Mouse (Mus musculus) small intestine, adult 2 months (tissue): ENCODE results near the gene Fastkd5. TPM values are rescaled to one million over a fixed set of nuclear protein-coding genes. Genes with fewer than 3 reads are reported as not detected.

Experiments used
- H3K27ac ChIP-seq: fragments of 200-500 bp; 2 replicates; pipeline ENCODE4 v1.5.1; 2012; ENCODE audit warnings: low read depth, low read length, control low read depth, inconsistent platforms; ENCODE audit not compliant: insufficient read depth
- H3K27me3 ChIP-seq: fragments of 200-500 bp; 2 replicates; pipeline ENCODE4 v1.6.1; 2012; ENCODE audit warnings: mild to moderate bottlenecking, moderate library complexity, low read length, inconsistent platforms; ENCODE audit not compliant: control insufficient read depth, insufficient read depth
- H3K36me3 ChIP-seq: fragments of 200-500 bp; 2 replicates; pipeline ENCODE4 v1.6.1; 2012; ENCODE audit warnings: mild to moderate bottlenecking, low read length, control low read depth, inconsistent platforms; ENCODE audit not compliant: control insufficient read depth, insufficient read depth
- H3K4me1 ChIP-seq: fragments of 200-500 bp; 2 replicates; pipeline ENCODE4 v1.6.1; 2012; ENCODE audit warnings: low read length, inconsistent platforms, mixed read lengths; ENCODE audit not compliant: control insufficient read depth, insufficient read depth, insufficient read length
- H3K4me3 ChIP-seq: fragments of 200-500 bp; 2 replicates; pipeline ENCODE4 v1.5.1; 2012; ENCODE audit warnings: low read depth, mild to moderate bottlenecking, control low read depth, inconsistent platforms, low read length, moderate library complexity
- CTCF ChIP-seq: fragments of 200-500 bp; IDR thresholded peaks from 2 replicates; pipeline ENCODE4 v1.5.1; 2012; ENCODE audit warnings: low read depth, mild to moderate bottlenecking, control low read depth, inconsistent platforms, low read length, moderate library complexity, mixed read lengths; ENCODE audit not compliant: insufficient replicate concordance, insufficient read length; ENCODE audit errors: extremely low read depth
- POLR2A ChIP-seq: fragments of 200-500 bp; IDR thresholded peaks from 2 replicates; pipeline ENCODE4 v1.6.1; 2012; ENCODE audit warnings: low read depth, mild to moderate bottlenecking, control low read depth, inconsistent platforms, low read length, moderate library complexity
- WGBS: fragments of 180-500 bp; shearing (Covaris S2); methylation state at CpG from one replicate; pipeline ENCODE4 v1.1.7; 2018; 5-methylcytosine and 5-hydroxymethylcytosine counted together
- polyA plus RNA-seq: library from polyadenylated mRNA; depleted of rRNA; stranded (reverse); fragments of >200 nt; gene quantifications from 2 replicates; pipeline ENCODE4 v1.2.3, GENCODE M21; 2012

Gene Fastkd5
- polyA plus RNA-seq, 1 experiment: 0.70 TPM

DNA sequence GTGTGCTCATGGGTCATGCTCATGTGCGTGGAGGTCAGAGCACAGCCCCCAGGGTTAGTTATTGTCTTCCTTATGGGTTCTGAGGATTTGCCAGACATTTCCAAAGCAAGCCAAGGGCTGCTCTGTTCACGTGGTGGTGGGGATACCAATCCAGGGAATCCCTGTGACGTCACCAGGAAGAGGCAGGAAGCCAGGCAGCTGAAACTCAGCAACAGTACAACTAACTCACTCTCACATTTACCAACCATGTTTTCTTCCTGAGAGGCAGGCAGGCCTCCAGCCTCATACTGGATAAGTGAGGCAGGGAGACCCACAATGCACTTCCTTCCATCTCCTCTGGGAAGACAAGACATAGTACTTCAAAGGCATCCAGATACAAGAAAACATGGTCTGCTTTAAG lies 31.4 kb downstream of the Fastkd5 start:
- Histone ChIP-seq H3K36me3 (peaks cover 31% of the 10 kb centered on the region), H3K27me3 (no peaks in the 10 kb centered on the region), H3K27ac (no peak overlapping the region), H3K4me1 (no peaks in the 10 kb centered on the region), H3K4me3 (no peak overlapping the region)
- WGBS: 78% methylated on average over 3 of the region's 3 CpGs
- TF ChIP-seq POLR2A (no peak), CTCF (no peak)

DNA sequence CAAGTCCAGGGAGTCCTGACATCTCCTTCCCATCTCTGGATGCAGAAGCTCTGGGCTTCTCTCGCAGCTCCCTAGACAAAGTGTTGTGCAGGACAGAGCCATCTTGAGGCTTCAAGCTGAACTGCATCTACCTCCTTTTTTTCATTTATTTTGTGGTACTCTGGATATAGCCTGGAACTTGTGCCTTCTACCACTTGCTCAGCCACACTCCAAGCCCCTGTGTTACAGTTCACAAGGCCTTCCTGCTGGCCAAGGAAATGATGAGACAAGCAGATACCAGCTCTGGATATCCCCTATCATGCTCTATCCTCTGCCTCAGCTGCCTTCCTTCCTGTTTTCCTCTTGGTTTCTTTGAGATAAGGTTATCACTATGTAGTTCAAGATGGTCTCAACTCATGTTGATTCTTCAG lies 32.2 kb downstream of the Fastkd5 start:
- 37% methylated on average over 1 of the region's 1 CpGs for WGBS
- no peaks in the 10 kb centered on the region for H3K4me1 ChIP-seq
- peaks cover 30% of the 10 kb centered on the region for H3K36me3 ChIP-seq
- H3K27me3 ChIP-seq: no peaks in the 10 kb centered on the region
- no peak overlapping the region for H3K27ac ChIP-seq
- no peak overlapping the region for H3K4me3 ChIP-seq
- no peak for TF ChIP-seq POLR2A
- TF ChIP-seq CTCF: peak; percentile 49; the same call in 1 of the 2 replicates

DNA sequence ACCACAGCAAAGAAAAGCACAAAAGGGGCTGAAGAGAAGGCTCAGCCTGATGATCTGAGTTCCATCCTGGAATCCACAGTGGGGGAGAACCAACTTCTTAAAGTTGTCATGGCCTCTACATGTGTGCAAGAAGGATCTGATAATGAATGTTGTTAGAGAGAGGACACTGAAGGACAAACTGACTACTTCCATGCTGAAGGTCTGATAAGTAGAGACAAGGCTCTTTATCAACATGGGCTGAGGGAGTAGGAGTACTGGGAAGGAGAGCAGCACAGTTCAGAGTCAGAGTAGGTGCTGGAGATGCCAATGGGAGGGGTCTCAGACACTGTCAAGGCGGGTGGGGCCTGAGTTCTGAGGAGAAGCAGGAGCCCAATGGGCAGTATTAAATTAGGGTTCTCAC lies 34.2 kb downstream of the Fastkd5 start:
- WGBS: 91% methylated on average over 1 of the region's 1 CpGs
- no peaks in the 10 kb centered on the region for H3K27me3 ChIP-seq

DNA sequence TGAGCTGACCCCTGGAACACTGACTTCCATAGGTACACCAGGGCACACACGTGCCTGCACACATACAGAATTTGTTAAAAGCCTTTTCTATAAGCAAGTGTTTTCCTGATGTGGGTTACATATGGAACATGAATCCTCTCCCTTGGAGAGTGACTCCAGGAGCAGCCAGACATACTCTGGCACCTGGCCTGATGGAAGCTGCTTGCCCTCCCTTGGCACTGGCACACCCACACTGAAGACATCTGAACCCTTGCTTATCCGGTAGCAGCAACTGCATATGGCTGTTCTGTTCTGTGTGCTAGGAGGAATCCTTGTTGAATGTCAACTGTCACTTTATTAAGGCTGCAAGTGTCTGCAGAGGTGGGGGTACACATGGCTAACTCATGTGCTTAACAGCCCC lies 38.8 kb downstream of the Fastkd5 start:
- Histone ChIP-seq H3K27ac (no peak overlapping the region), H3K27me3 (no peaks in the 10 kb centered on the region), H3K4me3 (no peak overlapping the region), H3K36me3 (peaks cover 13% of the 10 kb centered on the region), H3K4me1 (no peaks in the 10 kb centered on the region)
- WGBS: 87% methylated on average over 2 of the region's 2 CpGs
- TF ChIP-seq POLR2A: no peak
- TF ChIP-seq CTCF: no peak

More for the DNA sequence above, 34.2 kb downstream of the Fastkd5 start:
- Histone ChIP-seq H3K4me3 (no peak overlapping the region), H3K36me3 (peaks cover 32% of the 10 kb centered on the region), H3K27ac (no peak overlapping the region), H3K4me1 (no peaks in the 10 kb centered on the region)
- TF ChIP-seq POLR2A (no peak), CTCF (no peak)

DNA sequence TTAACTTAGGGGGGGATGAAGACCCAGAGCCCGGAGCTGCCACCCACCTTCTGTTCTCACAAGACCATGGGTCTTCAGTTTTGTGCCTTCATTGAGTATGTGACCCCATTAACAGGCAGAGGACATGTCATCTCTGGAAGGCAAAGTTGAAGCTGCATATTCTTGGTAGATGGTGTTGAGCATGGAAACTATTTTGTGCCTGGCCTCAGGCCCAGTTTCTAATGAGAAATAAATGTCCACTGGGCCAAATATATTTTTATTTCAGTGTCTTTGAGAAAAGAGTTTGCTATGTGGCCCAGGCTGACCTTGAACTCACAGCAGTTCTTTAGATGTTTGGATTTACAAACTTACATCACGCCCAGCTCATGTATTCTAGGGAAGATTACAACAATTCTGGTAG lies 40.1 kb downstream of the Fastkd5 start:
- Histone ChIP-seq H3K36me3 (peaks cover 8% of the 10 kb centered on the region; the same call in 1 of the 2 replicates), H3K4me1 (no peaks in the 10 kb centered on the region), H3K4me3 (no peak overlapping the region), H3K27ac (no peak overlapping the region), H3K27me3 (no peaks in the 10 kb centered on the region)
- WGBS: 87% methylated on average over 2 of the region's 2 CpGs
- TF ChIP-seq POLR2A (no peak), CTCF (no peak)

DNA sequence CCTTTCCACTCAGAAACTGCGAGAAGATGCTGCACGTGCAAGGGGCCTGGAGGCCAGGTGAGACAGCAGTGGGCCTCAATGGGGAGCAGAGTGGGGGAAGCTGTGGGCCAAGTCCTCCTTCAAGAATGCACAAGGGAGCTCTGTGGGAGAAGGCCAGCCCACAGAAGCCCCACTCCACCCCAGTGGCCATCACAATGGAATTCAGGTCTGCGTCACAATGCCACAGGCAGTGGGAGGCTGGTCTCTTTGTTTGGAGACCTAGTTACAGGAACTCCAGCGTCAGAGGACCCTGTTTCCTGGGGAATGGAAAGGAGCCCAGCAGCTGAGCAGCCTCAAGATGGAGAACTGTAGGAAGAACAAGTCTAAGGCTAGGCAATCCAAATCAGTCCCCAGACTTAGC lies 40.7 kb downstream of the Fastkd5 start:
- 75% methylated on average over 4 of the region's 4 CpGs for WGBS
- no peaks in the 10 kb centered on the region for H3K27me3 ChIP-seq
- H3K4me1 ChIP-seq: no peaks in the 10 kb centered on the region
- no peak overlapping the region for H3K4me3 ChIP-seq
- TF ChIP-seq POLR2A: no peak
- TF ChIP-seq CTCF: no peak
- no peak overlapping the region for H3K27ac ChIP-seq
- peaks cover 8% of the 10 kb centered on the region; the same call in 1 of the 2 replicates for H3K36me3 ChIP-seq

DNA sequence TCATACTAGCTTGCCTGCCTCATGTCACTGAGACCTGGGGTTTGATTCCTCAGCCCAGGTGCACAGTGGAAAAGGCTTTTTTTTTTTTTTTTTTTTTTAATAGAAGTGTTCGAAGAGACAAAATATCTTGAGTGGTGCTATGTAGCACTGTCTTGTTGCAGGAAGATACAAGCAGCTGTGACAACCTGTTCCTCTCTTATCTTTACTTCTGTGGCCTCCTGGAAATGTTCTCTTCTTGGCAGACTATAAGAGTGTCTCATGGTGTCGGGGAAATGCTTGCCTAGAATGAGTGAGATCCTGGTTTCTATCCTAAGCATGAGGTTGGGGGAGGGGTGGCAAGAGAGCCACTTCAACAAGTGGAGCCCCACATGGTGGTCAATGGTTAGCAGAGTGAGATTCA lies 41.5 kb downstream of the Fastkd5 start:
- WGBS: 65% methylated on average over 2 of the region's 2 CpGs

DNA sequence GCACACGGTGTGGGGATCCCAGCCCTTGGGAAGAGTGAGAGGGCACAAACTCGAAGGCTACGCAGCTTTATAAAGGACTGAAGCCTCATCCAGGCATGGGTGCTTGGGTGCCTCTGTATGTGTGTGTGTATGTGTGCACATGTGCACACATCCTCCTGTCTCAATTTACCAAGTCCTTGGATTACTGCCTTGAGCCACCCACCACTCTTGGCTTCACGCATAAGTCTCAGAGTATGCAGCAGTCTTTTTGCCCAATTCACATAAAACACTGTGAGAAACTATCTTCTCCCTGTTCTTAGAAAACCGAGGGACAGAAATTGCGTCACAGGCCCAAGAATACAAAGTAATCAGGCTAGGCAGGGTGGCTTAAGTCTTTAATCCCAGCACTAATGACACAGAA lies 43.8 kb downstream of the Fastkd5 start:
- 85% methylated on average over 6 of the region's 6 CpGs for WGBS
- Histone ChIP-seq H3K4me1 (no peaks in the 10 kb centered on the region; the same call in 1 of the 2 replicates), H3K36me3 (no peaks in the 10 kb centered on the region; the same call in 1 of the 2 replicates), H3K27ac (no peak overlapping the region), H3K4me3 (no peak overlapping the region), H3K27me3 (peaks cover 7% of the 10 kb centered on the region)
- TF ChIP-seq CTCF: no peak
- TF ChIP-seq POLR2A: no peak

More for the DNA sequence above, 41.5 kb downstream of the Fastkd5 start:
- no peak overlapping the region for H3K4me3 ChIP-seq
- H3K27ac ChIP-seq: no peak overlapping the region
- no peaks in the 10 kb centered on the region for H3K4me1 ChIP-seq
- no peaks in the 10 kb centered on the region for H3K27me3 ChIP-seq
- H3K36me3 ChIP-seq: peaks cover 7% of the 10 kb centered on the region; the same call in 1 of the 2 replicates
- TF ChIP-seq CTCF (no peak), POLR2A (no peak)
